Mouse (Mus musculus): Measurements from ENCODE around the gene Sema3a.

GRCm38 (mm10) chr5:13199709-13200108, 74.5 kb downstream of the Sema3a start:
- TF ChIP-seq POLR2A (IDR thresholded peaks at IDR 0.05; ENCODE audit: borderline replicate concordance, extremely low read depth, insufficient read depth, insufficient read length, poor library complexity, severe bottlenecking) (no peak), CTCF (IDR thresholded peaks at IDR 0.05; ENCODE audit: borderline replicate concordance, extremely low read depth, insufficient read depth, insufficient read length) (no peak)

Measured in brain, embryonic 14.5 days (tissue).